Mouse (Mus musculus) hindlimb bud, embryonic 11.5 days (tissue): ENCODE data around the gene 6820408C15Rik.
"Not testable (repeated sequence)": the region's sequence is repeated elsewhere in the genome, so short reads cannot be mapped to it uniquely, and the experiment has no call there.

Experiments used
- DNase-seq: peaks from one replicate; pipeline ENCODE4 v3.0.0-alpha.2; 2012; ENCODE audit warnings: low read depth, low spot score; ENCODE audit errors: extremely low spot score

The 6820408C15Rik gene

GRCm38 (mm10) chr2:152410971-152411371 is 4.4 kb upstream of the 6820408C15Rik start:
- DNase-seq: no peak

- no peak for DNase-seq
Measured at GRCm38 (mm10) chr2:152411471-152411870, 3.9 kb upstream of the 6820408C15Rik start.

- no peak for DNase-seq
Measured at GRCm38 (mm10) chr2:152412526-152413157, 2.7 kb upstream of the 6820408C15Rik start.

- no peak for DNase-seq
Measured at GRCm38 (mm10) chr2:152413158-152413764, 2.1 kb upstream of the 6820408C15Rik start.

- DNase-seq: no peak
Measured at GRCm38 (mm10) chr2:152413765-152414584, 1.4 kb upstream of the 6820408C15Rik start.

- no peak for DNase-seq
Measured at GRCm38 (mm10) chr2:152414591-152415165, 709 bp upstream of the 6820408C15Rik start, which contains the start of gene Zcchc3. Zcchc3 (minus strand) TSS chr2:152415027.

- no peak for DNase-seq
Measured at GRCm38 (mm10) chr2:152415786-152416185, 399 bp downstream of the 6820408C15Rik start.

GRCm38 (mm10) chr2:152427493-152427892 is 12.1 kb downstream of the 6820408C15Rik start:
- DNase-seq: no peak

- DNase-seq: not testable (repeated sequence)
Measured at GRCm38 (mm10) chr2:152428481-152428880, 13.1 kb downstream of the 6820408C15Rik start.

- DNase-seq: no peak
Measured at GRCm38 (mm10) chr2:152436405-152436901, 21.1 kb downstream of the 6820408C15Rik start.

GRCm38 (mm10) chr2:152436983-152437860 is 21.8 kb downstream of the 6820408C15Rik start:
- peak; percentile 71 for DNase-seq

- no peak for DNase-seq
Measured at GRCm38 (mm10) chr2:152438963-152439362, 23.6 kb downstream of the 6820408C15Rik start.

- no peak for DNase-seq
Measured at GRCm38 (mm10) chr2:152439833-152440232, 24.4 kb downstream of the 6820408C15Rik start.

- no peak for DNase-seq
Measured at GRCm38 (mm10) chr2:152442322-152442721, 26.9 kb downstream of the 6820408C15Rik start.

GRCm38 (mm10) chr2:152443281-152443680 is 27.9 kb downstream of the 6820408C15Rik start:
- no peak for DNase-seq

GRCm38 (mm10) chr2:152446642-152447041 is 31.3 kb downstream of the 6820408C15Rik start:
- no peak for DNase-seq

GRCm38 (mm10) chr2:152447461-152447860 is 32.1 kb downstream of the 6820408C15Rik start:
- no peak for DNase-seq

- DNase-seq: peak; percentile 49
Measured at GRCm38 (mm10) chr2:152450241-152450640, 34.9 kb downstream of the 6820408C15Rik start.

GRCm38 (mm10) chr2:152452101-152452781 is 36.9 kb downstream of the 6820408C15Rik start:
- no peak for DNase-seq

- DNase-seq: no peak
Measured at GRCm38 (mm10) chr2:152459241-152459640, 43.9 kb downstream of the 6820408C15Rik start.
